Mouse (Mus musculus) bone marrow, adult 2 months (tissue): ENCODE data around the gene Usp54. TPM values are rescaled to one million over a fixed set of nuclear protein-coding genes. Genes with fewer than 3 reads are reported as not detected.

Source experiments
- H3K27ac ChIP-seq: fragments of 200-500 bp; 2 replicates; pipeline ENCODE4 v1.5.1; 2012; ENCODE audit warnings: low read depth, mild to moderate bottlenecking, control low read depth, inconsistent platforms, low read length; ENCODE audit not compliant: control insufficient read depth, poor library complexity, insufficient read depth
- H3K4me1 ChIP-seq: fragments of 200-500 bp; 2 replicates; pipeline ENCODE4 v1.6.1; 2011; ENCODE audit warnings: low read length; ENCODE audit not compliant: control insufficient read depth, insufficient read depth
- H3K4me3 ChIP-seq: fragments of 200-500 bp; replicated peaks from 2 replicates; pipeline ENCODE3; 2011; ENCODE audit warnings: mild to moderate bottlenecking, low read depth, low read length, control low read depth; ENCODE audit not compliant: control insufficient read depth
- CTCF ChIP-seq: fragments of 200-500 bp; IDR thresholded peaks from 2 replicates; pipeline ENCODE4 v1.5.1; 2011; ENCODE audit warnings: low read length, control low read depth; ENCODE audit not compliant: control insufficient read depth, insufficient read depth
- POLR2A ChIP-seq: fragments of 200-500 bp; IDR thresholded peaks from 2 replicates; pipeline ENCODE4 v1.6.1; 2011; ENCODE audit warnings: low read depth, mild to moderate bottlenecking, control low read depth, low read length, borderline replicate concordance; ENCODE audit not compliant: control insufficient read depth
- WGBS: fragments of 180-500 bp; shearing (Covaris S2); methylation state at CpG from one replicate; pipeline ENCODE4 v1.1.7; 2018; 5-methylcytosine and 5-hydroxymethylcytosine counted together
- polyA plus RNA-seq: library from polyadenylated mRNA; stranded (reverse); fragments of >200 nt; gene quantifications from 2 replicates; pipeline ENCODE4 v1.2.4, GENCODE M21; 2011; ENCODE audit warnings: low replicate concordance; ENCODE audit not compliant: missing spikeins, insufficient read depth, insufficient read length

Gene Usp54
- polyA plus RNA-seq, 1 experiment = 6.4 TPM

DNA sequence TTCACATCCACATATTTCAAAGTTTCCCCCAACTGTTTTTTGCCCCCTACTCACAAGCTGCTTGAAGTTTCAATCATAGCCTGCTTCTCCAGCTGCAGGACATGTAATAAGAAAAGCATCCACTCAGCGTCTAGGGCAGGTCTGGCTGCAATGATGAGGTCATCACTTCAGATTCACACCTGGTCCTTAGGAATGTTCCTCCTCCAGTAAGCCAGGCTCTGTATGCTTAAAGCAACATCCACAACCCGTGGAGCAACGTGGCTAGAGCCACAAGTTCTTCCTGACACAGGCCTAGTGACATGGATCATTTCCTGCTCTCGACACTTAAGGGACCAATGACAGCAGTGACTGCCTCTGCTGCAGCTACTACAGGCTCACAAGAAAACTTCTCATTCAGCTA, 9.6 kb downstream of the Usp54 start:
- no peak overlapping the region for H3K27ac ChIP-seq
- H3K4me3 ChIP-seq = no peak overlapping the region
- 36% methylated on average over 4 of the region's 4 CpGs for WGBS
- no peaks in the 10 kb centered on the region for H3K4me1 ChIP-seq
- TF ChIP-seq CTCF (no peak), POLR2A (no peak)

DNA sequence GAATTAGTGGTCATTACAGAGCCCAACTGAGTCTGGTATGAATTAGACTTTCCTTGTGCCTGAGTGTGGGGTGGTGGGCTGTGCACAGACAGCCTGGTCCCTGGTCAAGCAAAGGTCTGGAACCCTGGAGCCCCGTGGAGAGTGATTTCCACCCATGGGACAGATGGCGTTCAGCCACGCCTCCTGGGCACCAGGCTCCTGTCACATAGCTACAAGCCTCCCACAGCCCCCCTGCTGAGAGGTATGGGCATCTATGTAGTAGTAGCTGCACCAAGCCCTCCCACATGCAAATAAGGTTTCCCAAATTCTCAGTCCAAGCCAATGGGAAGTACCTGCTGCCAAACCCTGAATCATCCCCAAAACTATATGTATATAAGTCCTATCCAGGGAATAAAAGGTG, 13.9 kb downstream of the Usp54 start:
- WGBS = 66% methylated on average over 3 of the region's 3 CpGs
- TF ChIP-seq CTCF = no peak
- TF ChIP-seq POLR2A = no peak
- H3K27ac ChIP-seq = no peak overlapping the region
- H3K4me3 ChIP-seq = no peak overlapping the region
- H3K4me1 ChIP-seq = no peaks in the 10 kb centered on the region

GRCm38 (mm10) chr14:20626447-20626846, 14.4 kb downstream of the Usp54 start:
- no peak overlapping the region for H3K4me3 ChIP-seq
- no peak overlapping the region for H3K27ac ChIP-seq
- no peak for TF ChIP-seq POLR2A
- TF ChIP-seq CTCF = no peak
- no peaks in the 10 kb centered on the region for H3K4me1 ChIP-seq
- 74% methylated on average over 2 of the region's 2 CpGs for WGBS

- WGBS = 81% methylated on average over 3 of the region's 3 CpGs
- Histone ChIP-seq H3K4me1 (no peaks in the 10 kb centered on the region), H3K27ac (no peak overlapping the region), H3K4me3 (no peak overlapping the region)
- no peak for TF ChIP-seq CTCF
- TF ChIP-seq POLR2A = no peak
These were observed 18.0 kb downstream of the Usp54 start for GRCm38 (mm10) chr14:20622907-20623306.

- Histone ChIP-seq H3K27ac (no peak overlapping the region), H3K4me1 (no peaks in the 10 kb centered on the region), H3K4me3 (no peak overlapping the region)
- TF ChIP-seq CTCF = no peak
- TF ChIP-seq POLR2A = no peak
- 62% methylated on average over 2 of the region's 2 CpGs for WGBS
These were observed 18.5 kb downstream of the Usp54 start for GRCm38 (mm10) chr14:20622412-20622811.

GRCm38 (mm10) chr14:20621903-20622302, 19.0 kb downstream of the Usp54 start:
- WGBS = 80% methylated on average over 2 of the region's 2 CpGs
- Histone ChIP-seq H3K4me3 (no peak overlapping the region), H3K4me1 (no peaks in the 10 kb centered on the region), H3K27ac (no peak overlapping the region)
- TF ChIP-seq CTCF (no peak), POLR2A (no peak)

DNA sequence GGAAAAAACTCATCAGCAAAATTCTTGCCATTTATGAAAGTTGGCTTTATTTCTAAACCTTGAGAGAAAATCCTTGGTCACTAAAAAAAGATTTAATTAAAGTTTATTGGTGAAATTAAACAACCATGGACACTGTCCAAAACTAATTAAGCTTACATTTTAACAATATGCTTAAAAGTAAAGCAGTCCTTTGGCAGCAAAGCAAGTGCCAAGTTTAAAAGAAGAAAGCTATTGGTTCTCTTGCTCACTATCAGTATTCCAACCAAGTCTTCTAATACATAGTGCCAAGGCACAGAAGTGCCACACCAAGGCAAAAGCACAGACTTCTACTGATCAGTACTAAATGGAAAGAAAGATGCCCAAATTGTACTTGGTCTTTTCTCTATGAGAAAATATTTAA, 21.7 kb downstream of the Usp54 start:
- TF ChIP-seq POLR2A (no peak), CTCF (no peak)
- H3K27ac ChIP-seq = no peak overlapping the region
- H3K4me3 ChIP-seq = no peak overlapping the region
- no peaks in the 10 kb centered on the region; the same call in 1 of the 2 replicates for H3K4me1 ChIP-seq

GRCm38 (mm10) chr14:20618211-20618610, 22.7 kb downstream of the Usp54 start:
- H3K4me1 ChIP-seq = no peaks in the 10 kb centered on the region; the same call in 1 of the 2 replicates
- no peak overlapping the region for H3K4me3 ChIP-seq
- 5% methylated on average over 5 of the region's 5 CpGs for WGBS
- no peak for TF ChIP-seq CTCF
- no peak for TF ChIP-seq POLR2A
- H3K27ac ChIP-seq = no peak overlapping the region

DNA sequence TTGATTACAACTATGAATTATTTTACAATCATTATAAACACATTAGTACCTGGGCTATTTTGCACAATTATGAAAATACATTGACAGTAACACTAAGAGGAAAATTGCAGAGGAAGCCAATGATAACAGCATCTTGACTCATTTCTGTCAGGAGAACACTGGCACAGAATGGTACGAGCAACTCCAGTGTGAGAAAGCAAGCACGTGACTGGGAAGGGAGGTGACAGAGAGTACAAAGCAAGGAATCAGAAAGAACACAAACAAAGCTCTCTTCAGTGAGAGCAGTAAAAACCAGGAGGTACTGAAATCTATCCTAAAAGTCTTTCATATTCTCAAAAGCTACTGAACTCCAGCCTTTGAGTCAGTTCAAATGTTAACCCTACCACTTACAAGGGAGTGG, 24.4 kb downstream of the Usp54 start:
- no peak for TF ChIP-seq CTCF
- TF ChIP-seq POLR2A = no peak
- Histone ChIP-seq H3K4me3 (no peak overlapping the region), H3K4me1 (no peaks in the 10 kb centered on the region; the same call in 1 of the 2 replicates), H3K27ac (no peak overlapping the region)
- 35% methylated on average over 2 of the region's 2 CpGs for WGBS
